Mouse (Mus musculus): ENCODE data around the gene St6gal2. TPM values are rescaled to one million over a fixed set of nuclear protein-coding genes. Genes with fewer than 3 reads are reported as not detected.

The St6gal2 gene
- total and polyA plus RNA-seq, 2 experiments, result not detected

DNA sequence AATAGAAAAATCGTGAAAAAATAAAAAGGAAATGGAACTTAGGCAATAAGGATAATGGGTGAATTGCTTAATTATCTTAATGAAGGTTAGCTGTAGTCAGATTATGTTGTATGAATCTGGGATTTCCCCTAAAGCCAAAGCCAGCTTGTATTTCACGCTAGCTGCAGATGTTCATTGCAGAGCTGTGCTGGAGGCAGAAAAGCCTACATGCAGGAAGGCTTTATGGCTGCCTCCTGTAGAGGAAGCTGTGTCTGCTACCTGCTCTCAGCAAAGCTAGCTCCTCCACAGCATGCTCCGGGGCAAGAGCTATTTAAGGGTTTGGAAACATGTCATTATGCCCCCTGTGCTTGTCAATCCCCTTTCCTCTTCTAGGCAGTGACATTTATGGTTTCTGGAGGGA lies 9.3 kb downstream of the St6gal2 start:
- DNase-seq (ENCODE audit: extremely low read depth, low read depth, low spot score), result no peak
- H3K9ac ChIP-seq (ENCODE audit: low read depth, low read length), result no peak overlapping the region
- H3K27ac ChIP-seq (replicated peaks; ENCODE audit: insufficient read depth, low read depth, low read length), result no peak overlapping the region
- no peaks in the 10 kb centered on the region for H3K79me2 ChIP-seq (ENCODE audit: control insufficient read depth, insufficient read depth, low read length)
- H3K4me3 ChIP-seq (ENCODE audit: insufficient read depth, low read depth, low read length), result no peak overlapping the region
- WGBS, result 63% methylated on average over 3 of the region's 3 CpGs
- no peaks in the 10 kb centered on the region for H3K27me3 ChIP-seq (ENCODE audit: control insufficient read depth, insufficient read depth, low read length)
- TF ChIP-seq CTCF (IDR thresholded peaks at IDR 0.05; ENCODE audit: low read depth, low read length) (no peak), POLR2A (IDR thresholded peaks at IDR 0.05; ENCODE audit: extremely low read depth, insufficient read depth, low read length) (no peak)
- H3K36me3 ChIP-seq (ENCODE audit: control insufficient read depth, insufficient read depth, low read length), result no peaks in the 10 kb centered on the region
- no peaks in the 10 kb centered on the region for H3K4me1 ChIP-seq (ENCODE audit: control insufficient read depth, insufficient read depth, low read length)

DNA sequence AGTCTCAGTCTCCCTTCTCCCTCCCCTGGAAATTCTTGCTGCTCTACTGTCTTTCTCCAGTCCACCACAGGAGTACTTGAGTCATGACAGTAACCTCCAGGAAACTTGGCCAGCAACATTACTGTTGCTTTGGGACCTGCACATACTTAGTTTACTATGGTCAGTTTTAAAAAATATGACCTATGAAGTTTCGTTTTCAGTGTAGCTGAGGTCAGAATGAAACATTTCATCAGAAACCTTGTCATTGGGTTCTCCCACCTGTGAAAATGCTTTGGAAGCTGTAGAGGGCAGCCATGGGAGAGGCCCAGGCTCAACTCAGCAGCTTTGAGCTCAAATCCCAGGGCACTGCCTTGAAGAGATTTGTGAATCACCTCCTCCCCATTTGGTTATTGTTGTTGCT lies 15.0 kb downstream of the St6gal2 start:
- Histone ChIP-seq H3K4me3 (ENCODE audit: insufficient read depth, low read depth, low read length) (no peak overlapping the region), H3K36me3 (ENCODE audit: control insufficient read depth, insufficient read depth, low read length) (no peaks in the 10 kb centered on the region), H3K27ac (replicated peaks; ENCODE audit: insufficient read depth, low read depth, low read length) (no peak overlapping the region), H3K27me3 (ENCODE audit: control insufficient read depth, insufficient read depth, low read length) (no peaks in the 10 kb centered on the region), H3K79me2 (ENCODE audit: control insufficient read depth, insufficient read depth, low read length) (no peaks in the 10 kb centered on the region), H3K4me1 (ENCODE audit: control insufficient read depth, insufficient read depth, low read length) (no peaks in the 10 kb centered on the region), H3K9ac (ENCODE audit: low read depth, low read length) (no peak overlapping the region)
- 56% methylated on average over 1 of the region's 1 CpGs for WGBS
- no peak for DNase-seq (ENCODE audit: extremely low read depth, low read depth, low spot score)
- TF ChIP-seq CTCF (IDR thresholded peaks at IDR 0.05; ENCODE audit: low read depth, low read length) (no peak), POLR2A (IDR thresholded peaks at IDR 0.05; ENCODE audit: extremely low read depth, insufficient read depth, low read length) (no peak)

DNA sequence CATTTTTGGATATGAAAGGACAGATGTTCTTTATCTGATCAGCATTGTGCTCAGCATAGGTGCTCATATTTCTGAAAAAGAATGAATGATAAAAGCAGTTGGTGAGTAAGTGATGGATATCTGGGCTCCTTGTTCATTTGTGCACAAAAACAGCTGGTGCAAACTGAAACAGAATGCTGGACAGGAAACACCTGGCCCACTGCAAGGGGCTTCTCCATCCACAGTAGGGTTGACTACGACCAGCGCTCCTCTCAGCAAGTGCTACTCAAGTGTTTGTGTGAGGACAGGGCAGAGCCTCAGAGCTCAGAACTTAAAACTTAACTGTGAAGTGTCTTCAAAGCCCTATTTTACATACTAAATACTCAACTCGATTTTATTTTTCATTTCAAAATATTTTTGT lies 22.4 kb downstream of the St6gal2 start:
- no peaks in the 10 kb centered on the region for H3K79me2 ChIP-seq (ENCODE audit: control insufficient read depth, insufficient read depth, low read length)
- H3K4me3 ChIP-seq (ENCODE audit: insufficient read depth, low read depth, low read length), result no peak overlapping the region
- H3K4me1 ChIP-seq (ENCODE audit: control insufficient read depth, insufficient read depth, low read length), result no peaks in the 10 kb centered on the region
- no peak overlapping the region for H3K27ac ChIP-seq (replicated peaks; ENCODE audit: insufficient read depth, low read depth, low read length)
- WGBS, result 70% methylated on average over 3 of the region's 3 CpGs
- no peak for TF ChIP-seq POLR2A (IDR thresholded peaks at IDR 0.05; ENCODE audit: extremely low read depth, insufficient read depth, low read length)
- no peak for TF ChIP-seq CTCF (IDR thresholded peaks at IDR 0.05; ENCODE audit: low read depth, low read length)
- H3K9ac ChIP-seq (ENCODE audit: low read depth, low read length), result no peak overlapping the region
- no peak for DNase-seq (ENCODE audit: extremely low read depth, low read depth, low spot score)
- H3K27me3 ChIP-seq (ENCODE audit: control insufficient read depth, insufficient read depth, low read length), result no peaks in the 10 kb centered on the region
- no peaks in the 10 kb centered on the region for H3K36me3 ChIP-seq (ENCODE audit: control insufficient read depth, insufficient read depth, low read length)

DNA sequence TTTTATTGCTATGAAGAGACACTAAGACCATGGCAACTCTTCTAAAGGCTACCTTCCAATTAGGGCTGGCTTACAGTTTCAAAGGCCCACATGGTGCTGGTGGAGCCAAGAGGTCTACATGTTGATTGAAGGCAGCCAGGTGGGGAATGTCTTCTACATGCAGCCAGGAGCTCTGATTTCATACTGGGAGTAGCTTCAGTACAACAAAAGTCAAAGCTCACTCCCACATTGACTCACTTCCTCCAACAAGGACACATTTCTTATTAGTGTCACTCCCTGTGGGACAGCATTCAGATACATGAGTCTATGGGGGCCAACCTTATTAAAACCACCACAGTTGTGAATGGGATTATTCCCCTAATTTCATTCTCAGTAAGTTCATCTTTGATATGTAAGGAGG lies 23.8 kb downstream of the St6gal2 start:
- no peak for DNase-seq (ENCODE audit: extremely low read depth, low read depth, low spot score)
- no peak overlapping the region for H3K4me3 ChIP-seq (ENCODE audit: insufficient read depth, low read depth, low read length)
- no peak for TF ChIP-seq POLR2A (IDR thresholded peaks at IDR 0.05; ENCODE audit: extremely low read depth, insufficient read depth, low read length)
- no peak for TF ChIP-seq CTCF (IDR thresholded peaks at IDR 0.05; ENCODE audit: low read depth, low read length)
- no peaks in the 10 kb centered on the region for H3K79me2 ChIP-seq (ENCODE audit: control insufficient read depth, insufficient read depth, low read length)
- no peaks in the 10 kb centered on the region for H3K4me1 ChIP-seq (ENCODE audit: control insufficient read depth, insufficient read depth, low read length)
- no peak overlapping the region for H3K27ac ChIP-seq (replicated peaks; ENCODE audit: insufficient read depth, low read depth, low read length)
- H3K27me3 ChIP-seq (ENCODE audit: control insufficient read depth, insufficient read depth, low read length), result no peaks in the 10 kb centered on the region
- H3K36me3 ChIP-seq (ENCODE audit: control insufficient read depth, insufficient read depth, low read length), result no peaks in the 10 kb centered on the region
- H3K9ac ChIP-seq (ENCODE audit: low read depth, low read length), result no peak overlapping the region

DNA sequence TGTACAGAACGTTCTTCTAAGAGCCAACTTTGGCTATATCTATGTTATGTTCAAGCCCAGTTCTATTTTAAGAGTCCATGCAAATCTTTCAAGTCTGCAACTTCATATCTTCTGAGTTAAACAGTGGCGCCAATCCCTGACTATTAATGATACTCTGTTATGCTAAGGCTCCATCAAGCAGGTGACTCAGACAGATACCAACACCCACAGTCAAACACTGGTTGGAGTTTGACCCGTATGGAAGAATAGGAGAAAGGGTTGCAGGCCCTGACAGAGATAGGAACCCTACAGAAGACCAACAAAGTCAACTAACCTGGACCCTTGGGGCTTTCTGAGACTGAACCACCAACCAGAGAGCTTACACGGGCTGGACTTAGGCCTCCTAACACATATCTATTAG lies 30.8 kb downstream of the St6gal2 start:
- H3K9ac ChIP-seq (ENCODE audit: low read depth, low read length), result no peak overlapping the region
- H3K4me3 ChIP-seq (ENCODE audit: insufficient read depth, low read depth, low read length), result no peak overlapping the region
- 66% methylated on average over 4 of the region's 4 CpGs for WGBS
- no peak for DNase-seq (ENCODE audit: extremely low read depth, low read depth, low spot score)
- H3K36me3 ChIP-seq (ENCODE audit: control insufficient read depth, insufficient read depth, low read length), result no peaks in the 10 kb centered on the region
- no peaks in the 10 kb centered on the region for H3K79me2 ChIP-seq (ENCODE audit: control insufficient read depth, insufficient read depth, low read length)
- H3K27ac ChIP-seq (replicated peaks; ENCODE audit: insufficient read depth, low read depth, low read length), result no peak overlapping the region
- TF ChIP-seq POLR2A (IDR thresholded peaks at IDR 0.05; ENCODE audit: extremely low read depth, insufficient read depth, low read length) (no peak), CTCF (IDR thresholded peaks at IDR 0.05; ENCODE audit: low read depth, low read length) (no peak)
- H3K27me3 ChIP-seq (ENCODE audit: control insufficient read depth, insufficient read depth, low read length), result no peaks in the 10 kb centered on the region
- H3K4me1 ChIP-seq (ENCODE audit: control insufficient read depth, insufficient read depth, low read length), result no peaks in the 10 kb centered on the region

DNA sequence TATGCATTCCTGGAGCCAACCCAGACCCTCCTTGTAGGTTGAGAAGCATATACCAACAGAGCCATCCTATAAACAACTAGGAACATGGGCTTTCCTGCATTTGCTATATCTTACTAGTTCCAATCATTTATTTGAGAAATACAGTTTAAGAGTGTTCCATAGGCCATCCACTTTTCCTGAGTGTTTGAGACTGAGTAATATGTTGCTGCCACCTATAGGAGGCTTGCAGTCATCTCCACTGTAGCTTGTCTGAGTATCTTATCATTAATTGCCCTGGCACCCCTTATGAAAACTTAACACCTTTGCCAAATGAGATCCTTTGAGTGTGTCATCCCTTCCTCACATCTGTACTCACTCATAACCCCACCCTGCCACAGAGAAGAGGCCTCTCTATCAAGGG lies 32.2 kb downstream of the St6gal2 start:
- H3K27ac ChIP-seq (replicated peaks; ENCODE audit: insufficient read depth, low read depth, low read length), result no peak overlapping the region
- H3K9ac ChIP-seq (ENCODE audit: low read depth, low read length), result no peak overlapping the region
- no peaks in the 10 kb centered on the region for H3K36me3 ChIP-seq (ENCODE audit: control insufficient read depth, insufficient read depth, low read length)
- H3K79me2 ChIP-seq (ENCODE audit: control insufficient read depth, insufficient read depth, low read length), result no peaks in the 10 kb centered on the region
- no peak for DNase-seq (ENCODE audit: extremely low read depth, low read depth, low spot score)
- H3K4me1 ChIP-seq (ENCODE audit: control insufficient read depth, insufficient read depth, low read length), result no peaks in the 10 kb centered on the region
- no peak overlapping the region for H3K4me3 ChIP-seq (ENCODE audit: insufficient read depth, low read depth, low read length)
- no peaks in the 10 kb centered on the region for H3K27me3 ChIP-seq (ENCODE audit: control insufficient read depth, insufficient read depth, low read length)
- TF ChIP-seq CTCF (IDR thresholded peaks at IDR 0.05; ENCODE audit: low read depth, low read length) (no peak), POLR2A (IDR thresholded peaks at IDR 0.05; ENCODE audit: extremely low read depth, insufficient read depth, low read length) (no peak)
